Mouse (Mus musculus) gastrocnemius, adult 18-20 months (tissue): Measurements from ENCODE around the gene Cyp46a1. TPM values are rescaled to one million over a fixed set of nuclear protein-coding genes. Genes with fewer than 3 reads are reported as not detected.
A peak's percentile ranks its signal among the peaks of the same experiment; 100 is the strongest.

Source experiments
- DNase-seq: peaks from one replicate; pipeline ENCODE4 v3.0.0; 2021; ENCODE audit warnings: low spot score
- total RNA-seq, 2 experiments: library from RNA; stranded (reverse); gene quantifications; 2 replicates each; pipeline ENCODE4 v1.2.3; 2021

Cyp46a1 gene
- total RNA-seq, 2 experiments from 2014 or later: 0.11 to 0.21 TPM

GRCm38 (mm10) chr12:108311741-108312290, 22.4 kb upstream of the Cyp46a1 start:
- DNase-seq: no peak

GRCm38 (mm10) chr12:108312432-108312851, 21.7 kb upstream of the Cyp46a1 start:
- no peak for DNase-seq

- DNase-seq: no peak
Observed at GRCm38 (mm10) chr12:108313244-108313772, 20.9 kb upstream of the Cyp46a1 start.

GRCm38 (mm10) chr12:108315818-108316217, 18.4 kb upstream of the Cyp46a1 start:
- DNase-seq: no peak

GRCm38 (mm10) chr12:108316655-108317054, 17.5 kb upstream of the Cyp46a1 start:
- DNase-seq: no peak

GRCm38 (mm10) chr12:108317201-108317738, 16.9 kb upstream of the Cyp46a1 start:
- DNase-seq: no peak

- DNase-seq: no peak
Observed at GRCm38 (mm10) chr12:108317826-108318430, 16.3 kb upstream of the Cyp46a1 start.

GRCm38 (mm10) chr12:108318499-108318898, 15.7 kb upstream of the Cyp46a1 start:
- no peak for DNase-seq

GRCm38 (mm10) chr12:108320096-108320495, 14.1 kb upstream of the Cyp46a1 start:
- DNase-seq: no peak

GRCm38 (mm10) chr12:108326401-108326800, 7.8 kb upstream of the Cyp46a1 start:
- no peak for DNase-seq

GRCm38 (mm10) chr12:108327889-108328491, 6.2 kb upstream of the Cyp46a1 start:
- DNase-seq: no peak

- peak; percentile 89 for DNase-seq
Observed at GRCm38 (mm10) chr12:108333056-108333455, 1.1 kb upstream of the Cyp46a1 start.

- no peak for DNase-seq
Observed at GRCm38 (mm10) chr12:108333481-108333882, 699 bp upstream of the Cyp46a1 start.

- DNase-seq: no peak
Observed at GRCm38 (mm10) chr12:108334529-108334928, 348 bp downstream of the Cyp46a1 start.

- peak; percentile 19 for DNase-seq
Observed at GRCm38 (mm10) chr12:108338572-108339190, 4.5 kb downstream of the Cyp46a1 start.

GRCm38 (mm10) chr12:108348151-108348550, 14.0 kb downstream of the Cyp46a1 start:
- no peak for DNase-seq

GRCm38 (mm10) chr12:108349026-108349425, 14.8 kb downstream of the Cyp46a1 start:
- no peak for DNase-seq

- no peak for DNase-seq
Observed at GRCm38 (mm10) chr12:108350931-108351330, 16.8 kb downstream of the Cyp46a1 start.

- DNase-seq: no peak
Observed at GRCm38 (mm10) chr12:108352371-108353136, 18.4 kb downstream of the Cyp46a1 start.

- no peak for DNase-seq
Observed at GRCm38 (mm10) chr12:108354284-108354683, 20.1 kb downstream of the Cyp46a1 start.

- DNase-seq: no peak
Observed at GRCm38 (mm10) chr12:108355271-108355670, 21.1 kb downstream of the Cyp46a1 start.
